24 mouse cellular contexts compared by ENCODE assay signal in genomic region chr10:23754166-23754565, GRCm38 (mm10). TPM values are rescaled to one million over a fixed set of nuclear protein-coding genes. Genes with fewer than 3 reads are reported as not detected.
DNase-seq lines count a peak whose midpoint lies in the region; ATAC-seq and TF ChIP-seq lines count a peak whose summit lies in the region.
"Had no signal": no experiment of that assay in that cellular context is flagged by ENCODE, and none has a peak within 500 bp of the region (broad histone marks: within the 10 kb centered on the region; RNA-seq: fewer than 3 reads in every experiment).

No protein-coding gene starts in this region.

- no peaks in the 10 kb centered on the region for H3K4me1 ChIP-seq in lung, embryonic 14.5 days (ENCODE audit: insufficient read depth)
- no peaks in the 10 kb centered on the region for H3K4me1 ChIP-seq in embryonic facial prominence, embryonic 11.5 days (ENCODE audit: control insufficient read depth, insufficient read depth, low read length)
- peaks cover 17% of the 10 kb centered on the region for H3K4me1 ChIP-seq in limb, embryonic 10.5 days
- no peaks in the 10 kb centered on the region for H3K4me1 ChIP-seq in midbrain, embryonic 13.5 days (replicated peaks)
- H3K4me1 ChIP-seq: forebrain, embryonic 13.5 days; liver, embryonic 15.5 days; midbrain, embryonic 12.5 days had no signal

- no peak for TF ChIP-seq CTCF in lung, embryonic 14.5 days (IDR thresholded peaks at IDR 0.05; ENCODE audit: low read depth)

- DNase-seq in lung, embryonic 14.5 days: peak; percentile 60
- DNase-seq in lung, postnatal 10 days: no peak
- DNase-seq in embryonic facial prominence, embryonic 11.5 days (ENCODE audit: low spot score): peak; percentile 21
- DNase-seq in limb, embryonic 10.5 days (ENCODE audit: low spot score): no peak
- peak; percentile 4 for DNase-seq in lung, postnatal 36 days
- no peak for DNase-seq in urinary bladder, postnatal 14 days (ENCODE audit: low spot score)
- no peak for DNase-seq in adrenal gland, adult 8-10 months
- DNase-seq: cerebellum, adult 2 months; cerebellum, postnatal 25 days; gastrocnemius, adult 2 months; heart, postnatal 4 days; kidney, adult 18-20 months; kidney, postnatal 14 days; layer of hippocampus, postnatal 36 days; spleen, adult 18-20 months had no signal

- H3K9ac ChIP-seq in lung, embryonic 14.5 days: no peak overlapping the region
- H3K9ac ChIP-seq in embryonic facial prominence, embryonic 11.5 days (replicated peaks; ENCODE audit: low read length): no peak overlapping the region
- no peak overlapping the region for H3K9ac ChIP-seq in midbrain, embryonic 13.5 days (replicated peaks)
- H3K9ac ChIP-seq: forebrain, embryonic 13.5 days; hindbrain, embryonic 14.5 days; limb, embryonic 12.5 days; liver, embryonic 15.5 days; midbrain, embryonic 12.5 days had no signal

- H3K4me2 ChIP-seq in lung, embryonic 14.5 days: no peak overlapping the region
- H3K4me2 ChIP-seq in embryonic facial prominence, embryonic 11.5 days (ENCODE audit: low read depth, low read length): no peak overlapping the region
- H3K4me2 ChIP-seq in midbrain, embryonic 13.5 days (replicated peaks): no peak overlapping the region
- H3K4me2 ChIP-seq: forebrain, embryonic 13.5 days; hindbrain, embryonic 14.5 days; limb, embryonic 12.5 days; liver, embryonic 15.5 days; midbrain, embryonic 12.5 days had no signal

- H3K9me3 ChIP-seq in lung, embryonic 14.5 days (ENCODE audit: low read depth, low read length): no peaks in the 10 kb centered on the region
- no peaks in the 10 kb centered on the region for H3K9me3 ChIP-seq in embryonic facial prominence, embryonic 11.5 days (replicated peaks; ENCODE audit: control insufficient read depth, low read length)
- H3K9me3 ChIP-seq in limb, embryonic 10.5 days (replicated peaks): no peaks in the 10 kb centered on the region
- H3K9me3 ChIP-seq in midbrain, embryonic 13.5 days: no peaks in the 10 kb centered on the region
- H3K9me3 ChIP-seq: forebrain, embryonic 13.5 days; limb, embryonic 12.5 days; liver, embryonic 15.5 days; midbrain, embryonic 12.5 days had no signal

- no peaks in the 10 kb centered on the region for H3K27me3 ChIP-seq in lung, embryonic 14.5 days (ENCODE audit: insufficient read depth, low read length)
- H3K27me3 ChIP-seq in embryonic facial prominence, embryonic 11.5 days (ENCODE audit: control insufficient read depth, insufficient read depth, low read length): no peaks in the 10 kb centered on the region
- no peaks in the 10 kb centered on the region for H3K27me3 ChIP-seq in limb, embryonic 10.5 days (ENCODE audit: low read depth, poor library complexity, severe bottlenecking)
- H3K27me3 ChIP-seq in midbrain, embryonic 13.5 days: no peaks in the 10 kb centered on the region
- H3K27me3 ChIP-seq: forebrain, embryonic 13.5 days; limb, embryonic 12.5 days; liver, embryonic 15.5 days; midbrain, embryonic 12.5 days had no signal

- ATAC-seq in lung, embryonic 14.5 days (ENCODE audit: insufficient read depth): no peak
- ATAC-seq in embryonic facial prominence, embryonic 11.5 days (replicated peaks; ENCODE audit: insufficient number of reproducible peaks, low FRiP score, low TSS enrichment, low read depth): no peak
- ATAC-seq in midbrain, embryonic 13.5 days: no peak
- ATAC-seq: CD4-positive, CD25-positive, alpha-beta regulatory T cell, adult 4 months; forebrain, embryonic 13.5 days; inflammation-experienced regulatory T-cells, adult 6 months had no signal

- WGBS in lung, embryonic 14.5 days: 34% methylated on average over 7 of the region's 7 CpGs
- WGBS in embryonic facial prominence, embryonic 11.5 days: 40% methylated on average over 7 of the region's 7 CpGs
- 76% methylated on average over 7 of the region's 7 CpGs for WGBS in limb, embryonic 10.5 days
- WGBS in midbrain, embryonic 13.5 days: 84% methylated on average over 7 of the region's 7 CpGs

- H3K4me3 ChIP-seq in lung, embryonic 14.5 days (ENCODE audit: low read depth, low read length): no peak overlapping the region
- no peak overlapping the region for H3K4me3 ChIP-seq in embryonic facial prominence, embryonic 11.5 days (ENCODE audit: low read depth, low read length)
- no peak overlapping the region for H3K4me3 ChIP-seq in limb, embryonic 10.5 days
- no peak overlapping the region for H3K4me3 ChIP-seq in midbrain, embryonic 13.5 days (replicated peaks)
- H3K4me3 ChIP-seq: erythroblast, embryonic 14.5 days; forebrain, embryonic 13.5 days; gastrocnemius, adult 2 months; limb, embryonic 12.5 days; liver, embryonic 15.5 days; midbrain, embryonic 12.5 days had no signal

- H3K36me3 ChIP-seq in lung, embryonic 14.5 days (ENCODE audit: insufficient read depth): no peaks in the 10 kb centered on the region
- no peaks in the 10 kb centered on the region for H3K36me3 ChIP-seq in embryonic facial prominence, embryonic 11.5 days (replicated peaks; ENCODE audit: control insufficient read depth, insufficient read depth, low read depth, low read length)
- H3K36me3 ChIP-seq in limb, embryonic 10.5 days: no peaks in the 10 kb centered on the region
- no peaks in the 10 kb centered on the region for H3K36me3 ChIP-seq in midbrain, embryonic 13.5 days
- H3K36me3 ChIP-seq: limb, embryonic 12.5 days; liver, embryonic 15.5 days; midbrain, embryonic 12.5 days had no signal

- H3K27ac ChIP-seq in lung, embryonic 14.5 days (ENCODE audit: low read depth): no peak overlapping the region
- H3K27ac ChIP-seq in embryonic facial prominence, embryonic 11.5 days (replicated peaks; ENCODE audit: low read depth, low read length): no peak overlapping the region
- H3K27ac ChIP-seq in limb, embryonic 10.5 days: peak overlapping the region; percentile 61; the same call in 1 of the 2 replicates
- H3K27ac ChIP-seq in midbrain, embryonic 13.5 days: no peak overlapping the region
- H3K27ac ChIP-seq: forebrain, embryonic 13.5 days; gastrocnemius, adult 2 months; hindbrain, embryonic 14.5 days; limb, embryonic 12.5 days; liver, embryonic 15.5 days; midbrain, embryonic 12.5 days had no signal

RNA-seq across cellular contexts. Expression of gene Rps12, which starts 32.9 kb away (rescaled TPM):
- 235 and 246 TPM in 2 replicates for polyA plus RNA-seq in lung, embryonic 14.5 days (2014; fragmentation: Nextera tagmentation; extraction: Ambion mirVana)
- 126 and 139 TPM in 2 replicates for polyA plus RNA-seq in embryonic facial prominence, embryonic 11.5 days (2014; fragmentation: Nextera tagmentation; extraction: Ambion mirVana)
- 146 and 189 TPM in 2 replicates for polyA plus RNA-seq in limb, embryonic 10.5 days (2016; fragmentation: Nextera tagmentation; extraction: Ambion mirVana)
- 113 and 114 TPM in 2 replicates for polyA plus RNA-seq in midbrain, embryonic 13.5 days (2015; fragmentation: Nextera tagmentation; extraction: Ambion mirVana)
- total RNA-seq in adrenal gland, adult 8-10 months (2022): 100 to 1,000 TPM; 283 to 619 (median 405) TPM

RNA-seq across cellular contexts. Expression of gene Slc18b1, which starts 42.6 kb away (rescaled TPM):
- polyA plus RNA-seq in lung, embryonic 14.5 days (2014; fragmentation: Nextera tagmentation; extraction: Ambion mirVana): 21.7 and 22.9 TPM in 2 replicates
- 21.5 and 22.5 TPM in 2 replicates for polyA plus RNA-seq in embryonic facial prominence, embryonic 11.5 days (2014; fragmentation: Nextera tagmentation; extraction: Ambion mirVana)
- 10.3 and 13.8 TPM in 2 replicates for polyA plus RNA-seq in limb, embryonic 10.5 days (2016; fragmentation: Nextera tagmentation; extraction: Ambion mirVana)
- 15.3 and 20.6 TPM in 2 replicates for polyA plus RNA-seq in midbrain, embryonic 13.5 days (2015; fragmentation: Nextera tagmentation; extraction: Ambion mirVana)
- 10 to 100 TPM; 31.3 to 54.2 (median 44.7) TPM for total RNA-seq in adrenal gland, adult 8-10 months (2022)
- polyA plus RNA-seq: CD4-positive, CD25-positive, alpha-beta regulatory T cell, adult 4 months; inflammation-experienced regulatory T-cells, adult 6 months had no signal

Comparison
In these comparisons a context has a peak if more than half of its experiments do, and no peak if none do; other contexts are left out.
1. DNase-seq: peak in lung, embryonic 14.5 days (single experiment), embryonic facial prominence, embryonic 11.5 days (single experiment) and lung, postnatal 36 days (single experiment); none in lung, postnatal 10 days (single experiment), limb, embryonic 10.5 days (single experiment), urinary bladder, postnatal 14 days (single experiment) and adrenal gland, adult 8-10 months (single experiment).